Mouse (Mus musculus): Measurements from ENCODE around the gene Skida1.

DNA sequence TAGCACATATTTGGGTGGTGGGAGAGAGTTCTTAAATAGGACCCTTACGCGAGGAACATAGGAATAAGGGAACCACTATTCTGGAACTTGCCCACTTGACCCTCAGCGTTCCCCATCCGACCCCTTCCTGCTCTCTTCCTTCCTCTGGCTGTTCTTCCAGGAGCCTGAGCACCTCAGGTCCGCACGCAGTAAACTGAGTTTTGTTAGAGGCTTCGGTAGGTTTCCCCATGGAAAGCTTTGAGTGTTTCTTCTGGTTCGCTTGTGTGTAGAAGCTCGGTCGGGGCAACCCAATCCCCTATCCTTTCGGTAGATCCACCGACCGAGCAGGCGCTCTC is 23.1 kb downstream of the Skida1 start:
- TF ChIP-seq POLR2A (IDR thresholded peaks at IDR 0.05; ENCODE audit: control insufficient read depth, low read depth, low read length) (no peak), CTCF (IDR thresholded peaks at IDR 0.05; ENCODE audit: control insufficient read depth, insufficient read depth, insufficient replicate concordance, low read depth, low read length) (no peak)
